Mouse (Mus musculus) brain, embryonic 14.5 days (tissue): ENCODE measurements at regions not wholly inside any gene's neighbourhood (a gene's known extent, or its start where the extent isn't known, plus 50 kb on each side); places are given as distances from the start of the nearest gene placed in this dataset.

ENCODE experiments used
- CTCF ChIP-seq: fragments of 200-500 bp; IDR thresholded peaks from 2 replicates; pipeline ENCODE4 v1.5.1; 2012; ENCODE audit warnings: inconsistent platforms, mild to moderate bottlenecking, moderate library complexity, borderline replicate concordance; ENCODE audit not compliant: insufficient read depth, insufficient read length; ENCODE audit errors: extremely low read depth
- POLR2A ChIP-seq: fragments of 200-500 bp; IDR thresholded peaks from 2 replicates; pipeline ENCODE4 v1.6.1; 2012; ENCODE audit warnings: mild to moderate bottlenecking, inconsistent platforms, borderline replicate concordance; ENCODE audit not compliant: poor library complexity, insufficient read depth, insufficient read length, severe bottlenecking; ENCODE audit errors: extremely low read depth

DNA sequence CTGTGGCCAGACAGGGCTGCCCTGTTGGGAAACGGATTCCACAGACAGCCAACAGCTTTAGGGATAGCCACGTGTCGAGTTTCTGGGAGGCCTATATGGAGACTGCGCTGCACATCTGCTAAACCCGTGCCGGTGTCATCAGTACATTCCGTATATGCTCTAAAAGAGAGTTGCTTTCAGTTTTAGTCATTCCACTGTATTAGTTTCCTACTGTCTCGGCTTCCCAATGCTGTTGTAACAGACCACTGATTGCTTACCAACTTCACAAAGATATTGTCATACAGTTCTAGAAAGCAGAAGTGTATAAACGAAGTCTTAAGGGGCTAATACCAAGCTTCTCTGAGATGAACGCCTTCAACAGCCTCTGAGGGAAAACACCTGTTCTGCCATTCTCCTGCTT lies 622.5 kb downstream of the Stpg2 start:
- TF ChIP-seq CTCF (no peak), POLR2A (no peak)
